Mouse (Mus musculus) neural tube, embryonic 11.5 days (tissue): ENCODE results near the gene Gm21119. TPM values are rescaled to one million over a fixed set of nuclear protein-coding genes. Genes with fewer than 3 reads are reported as not detected.
A peak's percentile ranks its signal among the peaks of the same experiment; 100 is the strongest.
"Not testable (repeated sequence)": the region's sequence is repeated elsewhere in the genome, so short reads cannot be mapped to it uniquely, and the experiment has no call there.

ENCODE experiments used
- ATAC-seq: fragments of 200-750 bp; cut with Nextera tagmentation; 2 replicates; pipeline ENCODE4 v1.8.0; 2017; ENCODE audit warnings: moderate number of reproducible peaks, mild to moderate bottlenecking, moderate TSS enrichment, moderate library complexity; ENCODE audit not compliant: insufficient read depth, low FRiP score, low TSS enrichment
- DNase-seq: peaks from one replicate; pipeline ENCODE4 v3.0.0-alpha.2; 2015; ENCODE audit warnings: low spot score
- H3K27ac ChIP-seq: fragments of 300-500 bp; sonication (generic); 2 replicates; pipeline ENCODE4 v1.5.1; 2014; ENCODE audit warnings: low read depth, mild to moderate bottlenecking, low read length
- H3K27me3 ChIP-seq: fragments of 300-500 bp; sonication (generic); 2 replicates; pipeline ENCODE4 v1.6.1; 2014; ENCODE audit warnings: mild to moderate bottlenecking, low read length, mixed read lengths; ENCODE audit not compliant: control insufficient read depth, insufficient read depth
- H3K36me3 ChIP-seq: fragments of 300-500 bp; sonication (generic); 2 replicates; pipeline ENCODE4 v1.6.1; 2014; ENCODE audit warnings: mild to moderate bottlenecking, low read length, moderate library complexity, mixed read lengths; ENCODE audit not compliant: control insufficient read depth, insufficient read depth
- H3K4me1 ChIP-seq: fragments of 300-500 bp; sonication (generic); 2 replicates; pipeline ENCODE4 v1.6.1; 2014; ENCODE audit warnings: low read length, mixed read lengths; ENCODE audit not compliant: control insufficient read depth, insufficient read depth
- H3K4me2 ChIP-seq: fragments of 300-500 bp; sonication (generic); 2 replicates; pipeline ENCODE4 v1.6.1; 2014; ENCODE audit warnings: low read depth, mild to moderate bottlenecking, moderate library complexity
- H3K4me3 ChIP-seq: fragments of 300-500 bp; sonication (generic); 2 replicates; pipeline ENCODE4 v1.5.1; 2014; ENCODE audit warnings: low read depth, low read length
- H3K9ac ChIP-seq: fragments of 300-500 bp; sonication (generic); 2 replicates; pipeline ENCODE4 v1.6.1; 2014; ENCODE audit warnings: mild to moderate bottlenecking, low read length
- H3K9me3 ChIP-seq: fragments of 300-500 bp; sonication (generic); 2 replicates; pipeline ENCODE4 v1.6.1; 2016; ENCODE audit warnings: low read length; ENCODE audit not compliant: control insufficient read depth
- WGBS: fragments of 180-500 bp; shearing (Covaris S2); extraction: QIAGEN DNeasy Blood & Tissue Kit; methylation state at CpG from one replicate; pipeline ENCODE4 v1.1.7; 2014; 5-methylcytosine and 5-hydroxymethylcytosine counted together
- polyA plus RNA-seq: library from polyadenylated mRNA; unstranded; fragments of >200 nt; fragmentation: Nextera tagmentation; extraction: Ambion mirVana; gene quantifications from 2 replicates; pipeline ENCODE4 v1.2.1, GENCODE M21; 2014

The Gm21119 gene
- polyA plus RNA-seq = 0.09 TPM in 1 of 2 replicates, not detected in the other

DNA sequence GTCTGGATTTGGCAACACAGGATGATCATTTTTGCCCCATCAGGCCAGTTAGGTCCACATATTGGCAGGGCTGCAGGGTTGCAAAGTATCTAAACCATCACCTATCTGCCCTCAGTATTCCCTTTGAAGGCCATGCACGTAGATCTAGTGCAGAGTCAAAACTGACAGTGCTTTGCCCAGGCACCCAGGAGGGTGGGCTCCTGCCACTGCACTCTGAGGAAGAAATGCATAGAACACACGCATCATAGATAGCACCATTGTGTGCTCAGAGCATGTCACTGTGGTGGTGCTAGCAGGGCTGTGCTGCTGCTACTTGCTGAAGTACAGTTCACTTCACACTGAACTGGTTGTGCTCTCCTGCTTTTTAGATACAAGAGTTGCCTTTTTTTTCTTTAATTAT, at the start of gene Gm21119:
Gm21119 (plus strand) TSS at position 301 of the 400 bp plus-strand sequence.
- H3K27me3 ChIP-seq, ATAC-seq, H3K9me3 ChIP-seq, H3K4me1 ChIP-seq, H3K9ac ChIP-seq, H3K4me2 ChIP-seq, DNase-seq, H3K4me3 ChIP-seq, H3K27ac ChIP-seq, H3K36me3 ChIP-seq: not testable (repeated sequence)
- WGBS = no CpG with 5 or more reads among the region's 2 CpGs

GRCm38 (mm10) chr8:20566753-20567152, 48.0 kb upstream of the Gm21119 start:
- not testable (repeated sequence) for H3K9ac ChIP-seq, H3K36me3 ChIP-seq, H3K4me3 ChIP-seq, H3K4me2 ChIP-seq, ATAC-seq, H3K4me1 ChIP-seq, DNase-seq, H3K27ac ChIP-seq, H3K27me3 ChIP-seq, H3K9me3 ChIP-seq
- no CpG with 5 or more reads among the region's 1 CpGs for WGBS

GRCm38 (mm10) chr8:20581081-20581480, 33.6 kb upstream of the Gm21119 start:
- WGBS = 95% methylated on average over 3 of the region's 6 CpGs
- H3K9me3 ChIP-seq, H3K9ac ChIP-seq, H3K27ac ChIP-seq, ATAC-seq, H3K4me3 ChIP-seq, H3K4me1 ChIP-seq, H3K4me2 ChIP-seq, H3K36me3 ChIP-seq, H3K27me3 ChIP-seq: not testable (repeated sequence)
- peak; percentile 6 for DNase-seq

GRCm38 (mm10) chr8:20582772-20583171, 31.9 kb upstream of the Gm21119 start:
- H3K27me3 ChIP-seq, H3K4me2 ChIP-seq, H3K9ac ChIP-seq, H3K4me3 ChIP-seq, H3K9me3 ChIP-seq, H3K4me1 ChIP-seq, DNase-seq, H3K36me3 ChIP-seq, ATAC-seq, H3K27ac ChIP-seq: not testable (repeated sequence)
- WGBS = 85% methylated on average over 3 of the region's 6 CpGs

GRCm38 (mm10) chr8:20588268-20589177, 26.2 kb upstream of the Gm21119 start:
- ATAC-seq = peak; percentile 50; the same call in 1 of the 2 replicates
- not testable (repeated sequence) for H3K36me3 ChIP-seq, H3K4me1 ChIP-seq, H3K4me3 ChIP-seq, H3K9ac ChIP-seq, H3K4me2 ChIP-seq, DNase-seq, H3K27me3 ChIP-seq, H3K27ac ChIP-seq, H3K9me3 ChIP-seq
- WGBS = 47% methylated on average over 3 of the region's 12 CpGs

DNA sequence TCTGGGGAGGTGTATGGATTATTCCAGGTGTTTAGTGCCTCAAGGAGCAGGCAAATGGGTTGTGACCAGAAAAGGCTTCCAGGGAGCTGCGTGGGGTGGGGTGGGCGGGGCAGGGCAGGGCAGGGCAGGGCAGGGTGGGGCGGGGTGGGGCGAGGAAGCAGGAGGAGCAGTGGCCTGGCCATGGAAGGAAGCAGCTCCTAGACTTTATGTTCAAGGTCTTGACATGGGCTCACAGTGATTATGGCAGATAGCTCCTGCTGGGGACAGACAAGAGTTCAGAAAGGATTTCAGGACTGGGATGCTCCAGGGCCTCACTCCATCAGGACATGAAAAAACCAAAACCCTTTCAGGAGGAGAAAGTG, 25.6 kb upstream of the Gm21119 start:
- peak; percentile 67 for ATAC-seq
- not testable (repeated sequence) for H3K9ac ChIP-seq, H3K27me3 ChIP-seq, DNase-seq, H3K36me3 ChIP-seq, H3K4me1 ChIP-seq, H3K9me3 ChIP-seq, H3K4me2 ChIP-seq, H3K4me3 ChIP-seq, H3K27ac ChIP-seq
- 83% methylated on average over 1 of the region's 4 CpGs for whole genome bisulfite sequencing

GRCm38 (mm10) chr8:20590117-20590997, 24.4 kb upstream of the Gm21119 start:
- WGBS = 89% methylated on average over 3 of the region's 9 CpGs

GRCm38 (mm10) chr8:20591002-20591401, 23.7 kb upstream of the Gm21119 start:
- 81% methylated on average over 4 of the region's 8 CpGs for WGBS

More at GRCm38 (mm10) chr8:20590117-20590997, 24.4 kb upstream of the Gm21119 start:
- H3K27me3 ChIP-seq, H3K36me3 ChIP-seq, H3K27ac ChIP-seq, ATAC-seq, DNase-seq, H3K9ac ChIP-seq, H3K4me2 ChIP-seq, H3K4me3 ChIP-seq, H3K4me1 ChIP-seq, H3K9me3 ChIP-seq: not testable (repeated sequence)

More at GRCm38 (mm10) chr8:20591002-20591401, 23.7 kb upstream of the Gm21119 start:
- H3K4me1 ChIP-seq, H3K36me3 ChIP-seq, H3K9me3 ChIP-seq, H3K27me3 ChIP-seq, H3K4me3 ChIP-seq, ATAC-seq, H3K9ac ChIP-seq, DNase-seq, H3K4me2 ChIP-seq, H3K27ac ChIP-seq: not testable (repeated sequence)
